Mouse (Mus musculus) liver, adult 2 months (tissue): ENCODE results near the gene Arhgef25. TPM values are rescaled to one million over a fixed set of nuclear protein-coding genes. Genes with fewer than 3 reads are reported as not detected.

Experiments used
- DNase-seq: peaks from one replicate; pipeline ENCODE4 v3.0.0-alpha.2; 2011; ENCODE audit warnings: low read depth, low spot score; ENCODE audit errors: extremely low read depth
- H3K27ac ChIP-seq: fragments of 200-500 bp; replicated peaks from 2 replicates; pipeline ENCODE4 v1.5.1; 2012; ENCODE audit warnings: low read depth, mild to moderate bottlenecking, control low read depth, inconsistent platforms, low read length; ENCODE audit not compliant: insufficient read depth
- H3K27me3 ChIP-seq: fragments of 200-500 bp; 2 replicates; pipeline ENCODE4 v1.6.1; 2012; ENCODE audit warnings: mild to moderate bottlenecking, moderate library complexity, low read length, inconsistent platforms; ENCODE audit not compliant: control insufficient read depth, insufficient read depth
- H3K36me3 ChIP-seq: fragments of 200-500 bp; 2 replicates; pipeline ENCODE4 v1.6.1; 2012; ENCODE audit warnings: low read length, inconsistent platforms; ENCODE audit not compliant: control insufficient read depth, insufficient read depth
- H3K4me1 ChIP-seq: fragments of 200-500 bp; 2 replicates; pipeline ENCODE4 v1.6.1; 2011; ENCODE audit warnings: low read length; ENCODE audit not compliant: control insufficient read depth, insufficient read depth
- H3K4me3 ChIP-seq: fragments of 200-500 bp; 2 replicates; pipeline ENCODE4 v1.5.1; 2011; ENCODE audit warnings: low read depth, mild to moderate bottlenecking, control low read depth, low read length, moderate library complexity; ENCODE audit not compliant: insufficient read depth
- H3K79me2 ChIP-seq: fragments of 200-500 bp; 2 replicates; pipeline ENCODE4 v1.6.1; 2012; ENCODE audit warnings: inconsistent platforms, mild to moderate bottlenecking, low read length, moderate library complexity; ENCODE audit not compliant: control insufficient read depth, insufficient read depth
- H3K9ac ChIP-seq: fragments of 200-500 bp; 2 replicates; pipeline ENCODE4 v1.6.1; 2012; ENCODE audit warnings: low read depth, mild to moderate bottlenecking, control low read depth, inconsistent platforms, low read length
- CTCF ChIP-seq: fragments of 200-500 bp; IDR thresholded peaks from 2 replicates; pipeline ENCODE4 v1.5.1; 2011; ENCODE audit warnings: low read depth, low read length, control low read depth
- POLR2A ChIP-seq: fragments of 200-500 bp; IDR thresholded peaks from 2 replicates; pipeline ENCODE4 v1.6.1; 2011; ENCODE audit warnings: low read length, control low read depth; ENCODE audit not compliant: insufficient read depth; ENCODE audit errors: extremely low read depth
- WGBS: fragments of 180-500 bp; shearing (Covaris S2); methylation state at CpG from one replicate; pipeline ENCODE4 v1.1.7; 2018; 5-methylcytosine and 5-hydroxymethylcytosine counted together
- polyA plus RNA-seq: library from polyadenylated mRNA; depleted of rRNA; stranded (reverse); fragments of >200 nt; gene quantifications from 2 replicates; pipeline ENCODE4 v1.2.3, GENCODE M21; 2012; rRNA removed
- total RNA-seq: library from RNA; depleted of rRNA; stranded (reverse); fragments of >200 nt; gene quantifications from 2 replicates; pipeline ENCODE4 v1.2.3, GENCODE M21; 2014; rRNA removed

Gene Arhgef25
- total RNA-seq (0.83 and 0.87 TPM in 2 replicates), polyA plus RNA-seq (0.91 and 1.4 TPM in 2 replicates)

DNA sequence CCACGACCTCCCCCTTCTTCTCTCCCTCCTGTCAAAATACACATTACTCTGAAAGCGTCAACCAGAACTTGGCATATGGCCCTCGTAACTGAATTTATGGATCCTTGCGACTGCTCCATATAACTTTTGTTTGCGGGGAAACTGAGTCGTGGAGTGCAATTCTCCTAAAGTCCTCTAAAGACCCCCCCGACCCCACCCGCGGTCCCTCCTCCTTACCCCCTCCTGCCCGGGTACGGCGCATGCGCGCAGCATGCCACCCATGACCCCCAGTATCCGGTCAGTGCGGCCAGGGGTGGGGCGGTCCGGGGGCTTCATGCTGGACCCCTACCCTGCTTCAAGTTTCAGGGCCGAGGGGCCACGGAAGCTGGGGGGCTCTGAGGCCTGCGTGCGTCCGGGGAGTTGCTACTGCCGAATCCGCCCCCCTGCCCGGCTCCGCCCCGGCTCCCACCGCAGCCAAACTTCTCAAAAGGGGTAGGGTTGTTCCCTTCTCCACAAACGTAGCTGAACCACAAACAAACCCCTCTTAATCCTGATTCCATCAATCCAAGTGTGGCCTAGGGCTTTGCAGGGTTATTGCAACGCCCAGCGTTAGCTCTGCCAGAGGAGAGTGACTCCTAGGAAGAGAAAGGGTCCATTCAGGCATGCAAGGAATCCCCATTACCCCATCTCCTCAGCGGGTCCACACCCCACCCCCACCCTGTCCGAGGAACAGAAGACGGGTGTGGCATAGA is at the start of gene Arhgef25:
Gene Arhgef25 (minus strand): TSS at position 433 of the 731 bp plus-strand sequence.
- Histone ChIP-seq H3K27ac (no peak within 1 kb of the TSS), H3K4me1 (peaks cover 2% of the 10 kb centered on the region; the same call in 1 of the 2 replicates), H3K9ac (peak within 1 kb of the TSS; percentile 54), H3K79me2 (no peaks in the 10 kb centered on the region), H3K36me3 (no peaks in the 10 kb centered on the region), H3K4me3 (peak within 1 kb of the TSS; percentile 78), H3K27me3 (peaks cover 8% of the 10 kb centered on the region)
- 14% methylated on average over 35 of the region's 35 CpGs for WGBS
- DNase-seq, result no peak
- TF ChIP-seq POLR2A (no peak), CTCF (no peak)

DNA sequence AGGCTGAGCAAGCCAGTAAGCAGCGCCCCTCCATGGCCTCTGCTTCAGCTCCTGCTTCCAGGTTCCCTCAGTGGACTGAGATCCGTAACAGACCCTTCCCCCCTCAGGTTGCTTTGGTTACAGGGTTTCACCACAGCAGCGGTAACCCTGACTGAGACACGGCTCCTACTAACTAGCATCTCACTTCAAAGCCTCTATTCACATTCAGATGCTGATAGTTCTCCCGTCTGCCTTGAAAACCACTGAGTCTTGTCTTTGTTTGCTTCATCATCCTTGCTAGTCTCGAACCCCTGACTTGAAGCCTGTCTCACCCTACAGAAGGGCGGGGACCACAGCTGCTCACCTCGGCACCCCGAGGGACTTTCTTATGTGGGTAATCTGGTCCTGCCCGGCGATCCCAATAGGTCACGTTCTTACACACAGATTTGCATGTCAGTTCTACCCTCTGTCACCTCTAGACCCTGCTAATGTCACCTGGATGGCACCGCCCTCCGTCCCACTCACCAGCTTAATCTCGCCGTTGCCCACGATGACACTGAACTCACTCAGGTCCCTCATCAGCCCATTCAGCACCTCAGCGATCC is 48.5 kb upstream of the Arhgef25 start:
- H3K4me1 ChIP-seq, result no peaks in the 10 kb centered on the region
- 67% methylated on average over 18 of the region's 18 CpGs for WGBS
- no peak overlapping the region for H3K4me3 ChIP-seq
- no peak for TF ChIP-seq POLR2A
- H3K79me2 ChIP-seq, result no peaks in the 10 kb centered on the region
- no peaks in the 10 kb centered on the region for H3K36me3 ChIP-seq
- no peak overlapping the region for H3K9ac ChIP-seq
- H3K27me3 ChIP-seq, result no peaks in the 10 kb centered on the region; the same call in 1 of the 2 replicates
- no peak for DNase-seq
- H3K27ac ChIP-seq, result no peak overlapping the region

DNA sequence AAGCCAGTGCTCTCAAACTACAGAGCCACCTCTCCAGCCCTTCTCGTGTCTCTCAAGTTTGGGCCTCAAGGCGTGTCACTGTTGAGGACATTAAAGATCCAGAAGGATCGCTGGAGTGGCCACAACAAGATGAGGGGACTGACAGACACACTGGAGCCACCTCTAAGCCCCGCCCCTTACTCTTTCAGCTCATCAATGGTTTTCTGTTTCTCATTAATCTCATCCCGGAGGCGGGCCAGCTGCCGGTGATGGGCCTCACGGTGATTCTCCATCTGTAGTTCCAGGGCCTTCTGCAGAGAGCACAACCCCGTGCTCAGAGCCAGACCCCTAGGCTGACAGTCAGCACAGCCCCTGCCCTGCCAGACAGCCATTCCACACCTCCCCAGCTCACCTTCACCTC is 46.7 kb upstream of the Arhgef25 start:
- Histone ChIP-seq H3K27ac (no peak overlapping the region), H3K36me3 (no peaks in the 10 kb centered on the region), H3K9ac (no peak overlapping the region), H3K4me3 (no peak overlapping the region), H3K79me2 (no peaks in the 10 kb centered on the region), H3K4me1 (no peaks in the 10 kb centered on the region), H3K27me3 (no peaks in the 10 kb centered on the region; the same call in 1 of the 2 replicates)
- WGBS, result 46% methylated on average over 9 of the region's 9 CpGs
- DNase-seq, result no peak
- TF ChIP-seq CTCF, result no peak
- TF ChIP-seq POLR2A, result no peak

DNA sequence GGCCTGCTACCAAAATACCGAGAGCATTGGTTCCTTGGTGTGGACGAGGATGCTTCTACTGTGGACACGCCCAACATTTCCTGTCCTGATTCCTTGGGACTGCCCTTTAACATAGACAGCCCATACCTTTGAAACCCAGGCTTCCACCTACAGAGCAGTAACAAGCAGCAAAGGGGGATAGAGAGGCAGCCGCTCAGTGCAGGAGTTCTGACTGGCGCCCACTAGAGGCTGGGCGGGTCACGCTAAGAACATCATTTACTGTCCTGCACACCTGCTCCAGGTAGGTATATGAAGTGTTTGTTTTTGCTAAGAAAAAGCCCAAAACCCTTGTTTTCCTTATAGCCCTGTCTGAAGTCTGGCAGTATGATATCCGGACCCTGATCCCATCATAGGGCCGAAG is 43.3 kb upstream of the Arhgef25 start:
- TF ChIP-seq CTCF (peak; percentile 43), POLR2A (no peak)
- DNase-seq, result no peak
- Histone ChIP-seq H3K9ac (no peak overlapping the region), H3K27ac (no peak overlapping the region), H3K4me1 (no peaks in the 10 kb centered on the region), H3K36me3 (no peaks in the 10 kb centered on the region), H3K27me3 (no peaks in the 10 kb centered on the region; the same call in 1 of the 2 replicates), H3K4me3 (no peak overlapping the region), H3K79me2 (no peaks in the 10 kb centered on the region)
- WGBS, result 82% methylated on average over 9 of the region's 9 CpGs

DNA sequence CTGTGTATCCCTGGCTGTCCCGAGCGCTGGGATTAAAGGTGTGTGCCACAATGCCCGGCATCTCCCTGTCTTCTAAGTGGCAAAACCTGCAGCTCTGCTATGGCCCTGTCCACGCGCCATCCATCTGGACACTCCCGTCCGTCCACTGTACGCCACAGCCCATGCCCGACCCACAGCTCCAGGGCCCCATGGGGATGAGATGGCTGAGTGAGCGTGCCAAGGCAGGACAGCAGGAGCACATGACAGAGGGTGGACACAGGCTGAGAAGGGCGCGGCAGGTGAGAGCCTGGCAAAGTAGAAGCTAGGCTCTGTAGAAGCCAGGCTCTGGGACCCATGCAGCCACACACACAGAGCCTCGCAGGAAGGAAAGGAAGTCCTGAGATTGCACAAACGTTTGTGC is 41.9 kb upstream of the Arhgef25 start:
- no peaks in the 10 kb centered on the region; the same call in 1 of the 2 replicates for H3K27me3 ChIP-seq
- H3K9ac ChIP-seq, result no peak overlapping the region
- H3K36me3 ChIP-seq, result no peaks in the 10 kb centered on the region
- DNase-seq, result no peak
- H3K27ac ChIP-seq, result no peak overlapping the region
- WGBS, result 85% methylated on average over 14 of the region's 14 CpGs
- H3K4me1 ChIP-seq, result no peaks in the 10 kb centered on the region
- H3K79me2 ChIP-seq, result no peaks in the 10 kb centered on the region
- H3K4me3 ChIP-seq, result no peak overlapping the region
- TF ChIP-seq POLR2A (no peak), CTCF (no peak)

DNA sequence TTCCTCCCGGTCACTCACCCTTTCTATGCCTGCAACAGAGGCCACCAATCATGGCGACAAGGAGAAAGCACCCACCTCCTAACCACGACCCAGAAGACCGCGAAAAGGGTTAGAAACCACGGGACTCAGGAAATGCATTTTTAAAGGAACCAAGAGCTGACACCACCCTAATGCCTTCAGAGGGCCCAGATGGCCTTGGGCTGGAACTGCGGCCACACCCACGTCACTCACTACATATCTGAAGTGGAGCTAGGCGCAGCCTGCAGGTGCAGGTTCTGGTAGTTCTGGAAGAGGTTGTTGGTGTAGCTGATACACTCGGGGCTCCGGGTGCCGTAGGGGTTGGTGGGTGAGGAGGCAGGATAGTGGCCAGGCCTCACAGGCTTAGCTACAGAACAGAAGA is 40.8 kb upstream of the Arhgef25 start:
- Histone ChIP-seq H3K9ac (no peak overlapping the region), H3K4me1 (no peaks in the 10 kb centered on the region), H3K79me2 (no peaks in the 10 kb centered on the region), H3K4me3 (no peak overlapping the region), H3K36me3 (no peaks in the 10 kb centered on the region), H3K27ac (no peak overlapping the region), H3K27me3 (no peaks in the 10 kb centered on the region)
- no peak for DNase-seq
- no peak for TF ChIP-seq POLR2A
- 76% methylated on average over 12 of the region's 12 CpGs for WGBS
